9 mouse cellular contexts compared by ENCODE assay signal in the genomic region with DNA sequence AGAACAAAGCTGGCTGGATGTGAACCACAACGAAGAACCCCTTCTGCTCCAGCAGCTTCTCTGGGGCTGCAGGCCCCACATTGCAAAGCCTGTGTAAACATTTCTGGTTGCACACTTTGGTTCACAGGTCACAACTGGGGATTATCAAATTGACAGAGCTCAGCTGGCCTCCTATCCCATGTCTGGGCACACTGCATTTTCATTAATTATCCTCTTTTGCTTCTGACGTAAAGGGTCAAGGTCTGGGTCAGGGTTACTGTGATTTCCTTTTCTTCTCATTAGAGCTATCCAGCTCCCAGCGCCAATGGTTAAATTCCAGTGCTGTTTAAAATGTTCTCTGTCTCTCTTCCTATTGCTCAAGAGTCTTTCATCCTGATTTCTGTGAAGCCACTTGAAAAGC.
DNase-seq lines count a peak whose midpoint lies in the region; ATAC-seq and TF ChIP-seq lines count a peak whose summit lies in the region.
"Had no signal": no experiment of that assay in that cellular context is flagged by ENCODE, and none has a peak within 500 bp of the region (broad histone marks: within the 10 kb centered on the region; RNA-seq: fewer than 3 reads in every experiment).

No protein-coding gene starts in this region.

- H3K36me3 ChIP-seq in kidney, postnatal 0 days (ENCODE audit: insufficient read depth, low read length) = no peaks in the 10 kb centered on the region
- H3K36me3 ChIP-seq in forebrain, embryonic 11.5 days (ENCODE audit: control insufficient read depth, insufficient read depth, low read length) = no peaks in the 10 kb centered on the region
- H3K36me3 ChIP-seq: neural tube, embryonic 12.5 days had no signal

- 15% methylated on average over 3 of the region's 3 CpGs for WGBS in kidney, postnatal 0 days
- 33% methylated on average over 3 of the region's 3 CpGs for WGBS in forebrain, embryonic 11.5 days

- no peak overlapping the region for H3K4me2 ChIP-seq in kidney, postnatal 0 days (ENCODE audit: low read length)
- no peak overlapping the region for H3K4me2 ChIP-seq in forebrain, embryonic 11.5 days (ENCODE audit: low read depth, low read length, severe bottlenecking)
- H3K4me2 ChIP-seq: neural tube, embryonic 12.5 days had no signal

- H3K9ac ChIP-seq in kidney, postnatal 0 days (ENCODE audit: low read depth, low read length) = no peak overlapping the region
- H3K9ac ChIP-seq in forebrain, embryonic 11.5 days (ENCODE audit: low read length) = no peak overlapping the region
- H3K9ac ChIP-seq: neural tube, embryonic 12.5 days had no signal

- H3K9me3 ChIP-seq in kidney, postnatal 0 days (replicated peaks; ENCODE audit: low read length) = no peaks in the 10 kb centered on the region
- no peaks in the 10 kb centered on the region for H3K9me3 ChIP-seq in forebrain, embryonic 11.5 days (ENCODE audit: control insufficient read depth, low read length)
- H3K9me3 ChIP-seq: neural tube, embryonic 12.5 days had no signal

- peak overlapping the region; percentile 17; the same call in 1 of the 2 replicates for H3K27ac ChIP-seq in gastrocnemius, adult 2 months
- no peak overlapping the region for H3K27ac ChIP-seq in kidney, postnatal 0 days
- no peak overlapping the region for H3K27ac ChIP-seq in forebrain, embryonic 11.5 days (ENCODE audit: low read depth, low read length)
- H3K27ac ChIP-seq: neural tube, embryonic 12.5 days had no signal

- H3K27me3 ChIP-seq in kidney, postnatal 0 days (ENCODE audit: insufficient read depth, low read length) = no peaks in the 10 kb centered on the region
- no peaks in the 10 kb centered on the region for H3K27me3 ChIP-seq in forebrain, embryonic 11.5 days (ENCODE audit: control insufficient read depth, insufficient read depth, low read length)
- H3K27me3 ChIP-seq: neural tube, embryonic 12.5 days had no signal

- H3K4me3 ChIP-seq in gastrocnemius, adult 2 months = no peak overlapping the region
- no peak overlapping the region for H3K4me3 ChIP-seq in kidney, postnatal 0 days (replicated peaks; ENCODE audit: low read depth, low read length)
- H3K4me3 ChIP-seq in forebrain, embryonic 11.5 days (ENCODE audit: low read depth, low read length) = no peak overlapping the region
- H3K4me3 ChIP-seq: neural tube, embryonic 12.5 days had no signal

- ATAC-seq in kidney, postnatal 0 days (replicated peaks; ENCODE audit: low FRiP score, low read depth) = no peak; the same call in 1 of the 2 replicates
- ATAC-seq in forebrain, embryonic 11.5 days (replicated peaks; ENCODE audit: low FRiP score) = no peak

- no peak for DNase-seq in gastrocnemius, adult 2 months
- DNase-seq in gastrocnemius, postnatal 10 days = no peak
- DNase-seq in embryo, embryonic 11.5 days (ENCODE audit: low read depth, low spot score) = peak; percentile 20
- DNase-seq in kidney, postnatal 0 days (ENCODE audit: low spot score) = peak; percentile 89
- DNase-seq in lung, postnatal 36 days = peak; percentile 83
- DNase-seq in spleen, postnatal 4 days (ENCODE audit: low spot score in 2 of 2) = no peak
- DNase-seq in layer of hippocampus, postnatal 14 days (ENCODE audit: low spot score in 2 of 2) = no peak
- no peak for DNase-seq in forebrain, embryonic 11.5 days (ENCODE audit: low spot score)

- no peak for TF ChIP-seq CTCF in gastrocnemius, adult 2 months (IDR thresholded peaks at IDR 0.05)
- no peak for TF ChIP-seq CTCF in kidney, postnatal 0 days (IDR thresholded peaks at IDR 0.05; ENCODE audit: low read depth)

- H3K4me1 ChIP-seq in kidney, postnatal 0 days (replicated peaks; ENCODE audit: insufficient read depth, low read length) = 0 out of 2 replicates have a peak, but pooled peaks cover 6% of the 10 kb centered on the region
- H3K4me1 ChIP-seq in forebrain, embryonic 11.5 days (replicated peaks; ENCODE audit: control insufficient read depth, insufficient read depth, low read length) = no peaks in the 10 kb centered on the region

- intact Hi-C loops in gastrocnemius, adult 2 months (cut with DNase I) = no loop called here

Comparison
In these comparisons a context has a peak if more than half of its experiments do, and no peak if none do; other contexts are left out.
1. DNase-seq: peak in embryo, embryonic 11.5 days (single experiment), kidney, postnatal 0 days (single experiment) and lung, postnatal 36 days (single experiment); none in gastrocnemius, adult 2 months (single experiment), gastrocnemius, postnatal 10 days (single experiment), spleen, postnatal 4 days (0 of 2), layer of hippocampus, postnatal 14 days (0 of 2) and forebrain, embryonic 11.5 days (single experiment).